In the genomic region with DNA sequence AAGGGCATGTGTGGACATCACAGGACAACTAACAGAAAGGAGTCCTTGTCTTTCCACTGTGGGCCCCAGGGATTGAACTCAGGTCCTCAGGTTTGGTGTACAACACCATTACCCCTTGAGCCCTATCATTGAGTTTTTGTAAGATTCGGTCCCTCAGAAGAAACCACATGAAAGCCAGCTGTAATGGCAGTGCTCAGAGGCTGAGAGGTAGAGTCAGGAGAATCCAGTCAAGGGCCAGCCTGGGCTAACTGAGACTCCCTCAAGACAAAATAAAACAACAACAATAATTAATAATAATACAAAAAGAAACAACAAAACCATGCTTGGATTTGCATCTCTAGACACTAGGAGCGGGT, we compare ENCODE assay signal across 8 mouse cellular contexts. TPM values are rescaled to one million over a fixed set of nuclear protein-coding genes. Genes with fewer than 3 reads are reported as not detected.
DNase-seq lines count a peak whose midpoint lies in the region; ATAC-seq and TF ChIP-seq lines count a peak whose summit lies in the region.

No protein-coding gene starts in this region.

- no peak for ATAC-seq in heart, embryonic 16.5 days (replicated peaks; ENCODE audit: extremely low read depth, insufficient read depth, low FRiP score)

- dilution Hi-C loops in CH12.LX (cut with MboI; ENCODE audit: extremely low pct_ligation_motif_present, extremely low pct_unique_long_range_greater_than_20kb, low sequenced_read_pairs), result no loop called here

- no peak for TF ChIP-seq POLR2A in CH12.LX (IDR thresholded peaks at IDR 0.05; ENCODE audit: low read depth, low read length)

- H3K27ac ChIP-seq in heart, embryonic 10.5 days, result peak overlapping the region; percentile 89; the same call in 1 of the 2 replicates
- no peak overlapping the region for H3K27ac ChIP-seq in CH12.LX (ENCODE audit: insufficient read depth, low read depth)
- H3K27ac ChIP-seq in heart, embryonic 16.5 days (ENCODE audit: low read length), result no peak overlapping the region
- H3K27ac ChIP-seq in midbrain, embryonic 10.5 days (replicated peaks), result peak overlapping the region; percentile 93

- peaks cover 30% of the 10 kb centered on the region for H3K4me1 ChIP-seq in heart, embryonic 10.5 days
- peaks cover 6 to 41% of the 10 kb centered on the region in 2 experiments for H3K4me1 ChIP-seq in CH12.LX (ENCODE audit: control insufficient read depth in 1 of 2, insufficient read depth in 2 of 2)
- peaks cover 13% of the 10 kb centered on the region for H3K4me1 ChIP-seq in heart, embryonic 16.5 days (ENCODE audit: control insufficient read depth, insufficient read depth, low read length)
- H3K4me1 ChIP-seq in midbrain, embryonic 10.5 days, result peaks cover 26% of the 10 kb centered on the region

- no peak for TF ChIP-seq EP300 in CH12.LX (IDR thresholded peaks at IDR 0.05; ENCODE audit: low read length)

- peak overlapping the region; percentile 53 for H3K4me2 ChIP-seq in CH12.LX (ENCODE audit: insufficient read depth, low read depth, poor library complexity, severe bottlenecking)
- H3K4me2 ChIP-seq in heart, embryonic 16.5 days (ENCODE audit: low read depth, low read length), result peak overlapping the region; percentile 61

- H3K9me3 ChIP-seq in heart, embryonic 10.5 days, result no peaks in the 10 kb centered on the region
- no peaks in the 10 kb centered on the region for H3K9me3 ChIP-seq in CH12.LX (replicated peaks; ENCODE audit: low read length)
- H3K9me3 ChIP-seq in heart, embryonic 16.5 days (replicated peaks; ENCODE audit: control insufficient read depth, low read length), result no peaks in the 10 kb centered on the region
- H3K9me3 ChIP-seq in midbrain, embryonic 10.5 days (replicated peaks), result no peaks in the 10 kb centered on the region

- no peak for TF ChIP-seq RAD21 in CH12.LX (IDR thresholded peaks at IDR 0.05; ENCODE audit: low read depth, low read length)

- peaks cover 31% of the 10 kb centered on the region for H3K36me3 ChIP-seq in heart, embryonic 10.5 days
- H3K36me3 ChIP-seq in CH12.LX (replicated peaks in 1 of 2; ENCODE audit: control insufficient read depth in 1 of 2, insufficient read depth in 1 of 2, low read length in 1 of 2), result peaks cover 7 to 46% of the 10 kb centered on the region in 2 experiments
- peaks cover 5% of the 10 kb centered on the region; the same call in 1 of the 2 replicates for H3K36me3 ChIP-seq in heart, embryonic 16.5 days (ENCODE audit: control insufficient read depth, insufficient read depth)
- H3K36me3 ChIP-seq in midbrain, embryonic 10.5 days, result peaks cover 34% of the 10 kb centered on the region

- no peaks in the 10 kb centered on the region for H3K27me3 ChIP-seq in heart, embryonic 10.5 days (ENCODE audit: insufficient read depth, poor library complexity, severe bottlenecking)
- no peaks in the 10 kb centered on the region for H3K27me3 ChIP-seq in CH12.LX (replicated peaks)
- H3K27me3 ChIP-seq in heart, embryonic 16.5 days (ENCODE audit: control insufficient read depth, insufficient read depth, low read length), result no peaks in the 10 kb centered on the region
- H3K27me3 ChIP-seq in midbrain, embryonic 10.5 days (ENCODE audit: low read depth, poor library complexity, severe bottlenecking), result no peaks in the 10 kb centered on the region

- H3K9ac ChIP-seq in CH12.LX (ENCODE audit: insufficient read depth, low read depth), result peak overlapping the region; percentile 82; the same call in 1 of the 2 replicates
- H3K9ac ChIP-seq in heart, embryonic 16.5 days (ENCODE audit: low read length), result no peak overlapping the region

- peak overlapping the region; percentile 67 for H3K4me3 ChIP-seq in heart, embryonic 10.5 days
- H3K4me3 ChIP-seq in CH12.LX (replicated peaks in 1 of 3; ENCODE audit: low read depth in 2 of 3, low read length in 2 of 3, poor library complexity in 1 of 3), result peak overlapping the region; percentile 54 to 71 (median 68)
- H3K4me3 ChIP-seq in heart, embryonic 16.5 days (ENCODE audit: low read length), result no peak overlapping the region
- H3K4me3 ChIP-seq in midbrain, embryonic 10.5 days, result peak overlapping the region; percentile 70

- 75% methylated on average over 2 of the region's 2 CpGs for WGBS in heart, embryonic 10.5 days
- 73% methylated on average over 2 of the region's 2 CpGs for WGBS in heart, embryonic 16.5 days
- 72% methylated on average over 2 of the region's 2 CpGs for WGBS in midbrain, embryonic 10.5 days

- DNase-seq in heart, embryonic 10.5 days (ENCODE audit: low spot score), result no peak
- no peak for DNase-seq in heart, adult 8-10 months (ENCODE audit: low spot score)
- no peak for DNase-seq in CH12.LX (ENCODE audit: extremely low read depth)
- DNase-seq in midbrain, embryonic 10.5 days (ENCODE audit: low spot score), result no peak
- DNase-seq in adrenal gland, postnatal 10 days, result no peak
- no peak for DNase-seq in kidney, adult 18-20 months
- no peak for DNase-seq in layer of hippocampus, adult 11-12 months (ENCODE audit: low spot score)

- TF ChIP-seq CTCF in CH12.LX (conservative IDR thresholded peaks at IDR 0.05 in 1 of 2, IDR thresholded peaks at IDR 0.05 in 1 of 2; ENCODE audit: low read depth in 2 of 2, low read length in 2 of 2), result no peak

- H3K79me2 ChIP-seq in CH12.LX (replicated peaks; ENCODE audit: control insufficient read depth, extremely low read depth, insufficient read depth, poor library complexity, severe bottlenecking), result no peaks in the 10 kb centered on the region

- in situ Hi-C loops in CH12.LX (cut with MboI; ENCODE audit: low pct_ligation_motif_present, low pct_unique_long_range_greater_than_20kb, low sequenced_read_pairs), result loop anchor here (5.0 kb wide), 1 partner anchor 43 kb away; the partner anchor contains the start of gene Lasp1

TF ChIP-seq in CH12.LX, 34 proteins besides CTCF, POLR2A, EP300 and RAD21:
- TF ChIP-seq MXI1 (IDR thresholded peaks at IDR 0.05; ENCODE audit: low read depth, low read length), result 0 out of 2 replicates have a peak, but pooled peaks have one; percentile 19
- TF ChIP-seq ETS1 (conservative IDR thresholded peaks at IDR 0.05; ENCODE audit: low read depth, low read length), result no peak
- TF ChIP-seq IRF4 (IDR thresholded peaks at IDR 0.05; ENCODE audit: low read depth, low read length), result no peak
- TF ChIP-seq POLR2AphosphoS2 (IDR thresholded peaks at IDR 0.05; ENCODE audit: low read depth, low read length), result no peak
- TF ChIP-seq MAX (IDR thresholded peaks at IDR 0.05; ENCODE audit: low read length), result no peak
- TF ChIP-seq MAFK (IDR thresholded peaks at IDR 0.05; ENCODE audit: insufficient replicate concordance, low read length), result no peak
- TF ChIP-seq HCFC1 (IDR thresholded peaks at IDR 0.05; ENCODE audit: low read depth, low read length), result no peak
- no peak for TF ChIP-seq E2F4 (IDR thresholded peaks at IDR 0.05; ENCODE audit: insufficient replicate concordance, low read depth, low read length)

RNA-seq across cellular contexts. Expression of gene B230217C12Rik, which starts 0.5 kb away (rescaled TPM):
- polyA plus RNA-seq in heart, embryonic 10.5 days (2016; fragmentation: Nextera tagmentation; extraction: Ambion mirVana), result 9.2 and 9.6 TPM in 2 replicates
- 1 to 10 TPM in 1 of 4 experiments, under 1 TPM in 3; 0.22 to 1.7 (median 0.51) TPM for total RNA-seq in heart, adult 8-10 months (2022)
- 4.6 and 4.9 TPM in 2 replicates for total RNA-seq in CH12.LX (2012; rRNA removed)
- total RNA-seq in CH12.LX (2014; rRNA removed), result 13.7 and 14.0 TPM in 2 replicates
- polyA plus RNA-seq in CH12.LX (2012; ENCODE audit: insufficient read length, low read depth), result 11.9 and 12.4 TPM in 2 replicates
- polyA plus RNA-seq in heart, embryonic 16.5 days (2015; fragmentation: Nextera tagmentation; extraction: Ambion mirVana), result 2.5 and 3.2 TPM in 2 replicates
- polyA plus RNA-seq in midbrain, embryonic 10.5 days (2016; fragmentation: Nextera tagmentation; extraction: Ambion mirVana), result 12.6 and 14.3 TPM in 2 replicates
- 1 to 10 TPM; 2.0 to 3.1 TPM for total RNA-seq in adrenal gland, postnatal 10 days (2021)

RNA-seq across cellular contexts. Expression of gene Lasp1, which starts 41.3 kb away (rescaled TPM):
- 50.8 and 65.1 TPM in 2 replicates for polyA plus RNA-seq in heart, embryonic 10.5 days (2016; fragmentation: Nextera tagmentation; extraction: Ambion mirVana)
- 10 to 100 TPM; 20.1 to 32.0 (median 25.8) TPM for total RNA-seq in heart, adult 8-10 months (2022)
- total RNA-seq in CH12.LX (2012; rRNA removed) (16.8 and 18.6 TPM in 2 replicates), CH12.LX (2014; rRNA removed) (12.3 and 12.5 TPM in 2 replicates)
- polyA plus RNA-seq in CH12.LX (2012; ENCODE audit: insufficient read length, low read depth), result 45.1 and 45.4 TPM in 2 replicates
- 52.9 and 59.0 TPM in 2 replicates for polyA plus RNA-seq in heart, embryonic 16.5 days (2015; fragmentation: Nextera tagmentation; extraction: Ambion mirVana)
- 75.1 and 88.8 TPM in 2 replicates for polyA plus RNA-seq in midbrain, embryonic 10.5 days (2016; fragmentation: Nextera tagmentation; extraction: Ambion mirVana)
- 100 to 1,000 TPM; 107 to 122 TPM for total RNA-seq in adrenal gland, postnatal 10 days (2021)

RNA-seq across cellular contexts. Expression of gene Fbxo47, which starts 43.8 kb away (rescaled TPM):
- polyA plus RNA-seq in heart, embryonic 10.5 days (2016; fragmentation: Nextera tagmentation; extraction: Ambion mirVana), result 0.55 and 0.70 TPM in 2 replicates
- under 1 TPM; 0.28 to 0.56 (median 0.31) TPM for total RNA-seq in heart, adult 8-10 months (2022)
- total RNA-seq in CH12.LX (2012; rRNA removed) (0.80 and 1.1 TPM in 2 replicates), CH12.LX (2014; rRNA removed) (2.1 and 3.0 TPM in 2 replicates)
- 1.8 and 2.0 TPM in 2 replicates for polyA plus RNA-seq in CH12.LX (2012; ENCODE audit: insufficient read length, low read depth)
- 0.65 and 0.97 TPM in 2 replicates for polyA plus RNA-seq in heart, embryonic 16.5 days (2015; fragmentation: Nextera tagmentation; extraction: Ambion mirVana)
- 0.38 and 0.40 TPM in 2 replicates for polyA plus RNA-seq in midbrain, embryonic 10.5 days (2016; fragmentation: Nextera tagmentation; extraction: Ambion mirVana)
- 1 to 10 TPM in 1 of 2 experiments, under 1 TPM in 1; 0.69 to 1.3 TPM for total RNA-seq in adrenal gland, postnatal 10 days (2021)

RNA-seq across cellular contexts. Expression of gene Rpl23, which starts 57.9 kb away (rescaled TPM):
- 387 and 414 TPM in 2 replicates for polyA plus RNA-seq in heart, embryonic 10.5 days (2016; fragmentation: Nextera tagmentation; extraction: Ambion mirVana)
- 100 to 1,000 TPM; 425 to 610 (median 521) TPM for total RNA-seq in heart, adult 8-10 months (2022)
- 2,073 and 2,338 TPM in 2 replicates for total RNA-seq in CH12.LX (2012; rRNA removed)
- total RNA-seq in CH12.LX (2014; rRNA removed), result 1,878 and 2,226 TPM in 2 replicates
- polyA plus RNA-seq in CH12.LX (2012; ENCODE audit: insufficient read length, low read depth), result 1,387 and 2,564 TPM in 2 replicates
- polyA plus RNA-seq in heart, embryonic 16.5 days (2015; fragmentation: Nextera tagmentation; extraction: Ambion mirVana), result 299 and 310 TPM in 2 replicates
- 378 and 451 TPM in 2 replicates for polyA plus RNA-seq in midbrain, embryonic 10.5 days (2016; fragmentation: Nextera tagmentation; extraction: Ambion mirVana)
- total RNA-seq in adrenal gland, postnatal 10 days (2021), result 100 to 1,000 TPM; 958 to 975 TPM

Comparison
In these comparisons a context has a peak if more than half of its experiments do, and no peak if none do; other contexts are left out.
1. H3K27ac ChIP-seq: peak in heart, embryonic 10.5 days (single experiment) and midbrain, embryonic 10.5 days (single experiment); none in CH12.LX (single experiment) and heart, embryonic 16.5 days (single experiment).